Mouse (Mus musculus): Measurements from ENCODE around the gene Smim9.
"Not testable (repeated sequence)": the region's sequence is repeated elsewhere in the genome, so short reads cannot be mapped to it uniquely, and the experiment has no call there.

The Smim9 gene

DNA sequence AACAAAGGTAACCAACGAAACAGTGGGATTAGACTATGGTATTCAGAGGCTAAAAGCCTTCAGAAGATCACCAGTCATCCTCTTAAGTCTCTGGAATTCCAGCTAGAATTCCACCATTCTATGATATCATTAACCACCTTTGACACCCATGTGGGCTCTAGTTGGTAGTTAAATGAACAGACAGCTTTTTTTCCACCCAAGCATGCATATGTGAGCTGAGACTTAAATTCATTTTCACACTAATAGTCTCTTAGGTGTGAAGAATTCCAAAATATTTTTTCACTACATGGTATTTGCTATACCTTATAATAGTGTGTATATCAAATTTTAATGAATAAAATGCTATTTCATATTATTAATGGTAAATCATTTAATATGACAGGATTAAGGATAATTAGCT lies at the start of gene Smim9:
TSS of gene Smim9 (minus strand) at position 101 of the 400 bp plus-strand sequence.
- no peak for DNase-seq (ENCODE audit: low spot score in 2 of 2)

DNA sequence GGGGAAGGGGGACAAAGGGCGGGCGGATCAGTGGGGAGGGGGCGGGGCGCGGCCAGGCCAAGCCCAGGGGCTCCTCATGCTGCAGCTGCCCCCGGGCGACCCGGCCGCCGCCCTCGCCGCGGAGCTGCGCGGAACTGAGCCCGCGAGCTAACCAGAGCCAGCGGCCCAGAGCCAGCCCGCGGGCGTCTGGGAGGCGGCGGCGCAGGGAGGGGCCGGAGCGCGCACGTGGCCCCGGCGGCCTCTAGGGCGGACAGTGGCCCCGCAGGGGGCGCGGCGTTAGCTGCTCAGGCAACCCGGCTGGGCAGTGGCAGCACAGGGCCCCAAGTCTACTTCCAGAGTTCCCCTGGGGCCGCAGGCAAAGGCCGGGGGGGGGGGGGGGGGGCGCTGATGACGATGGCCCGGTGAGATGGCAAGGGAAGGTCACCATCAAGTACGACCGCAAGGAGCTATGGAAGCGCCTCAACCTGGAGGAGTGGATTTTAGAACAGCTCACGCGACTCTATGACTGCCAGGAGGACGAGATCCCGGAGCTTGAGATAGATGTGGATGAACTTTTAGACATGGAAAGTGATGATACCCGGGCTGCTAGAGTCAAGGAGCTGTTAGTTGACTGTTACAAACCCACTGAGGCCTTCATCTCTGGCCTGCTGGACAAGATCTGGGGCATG lies 7.9 kb downstream of the Smim9 start:
- peak in 1 of 2 experiments; percentile 13 for DNase-seq (ENCODE audit: low spot score in 2 of 2)

DNA sequence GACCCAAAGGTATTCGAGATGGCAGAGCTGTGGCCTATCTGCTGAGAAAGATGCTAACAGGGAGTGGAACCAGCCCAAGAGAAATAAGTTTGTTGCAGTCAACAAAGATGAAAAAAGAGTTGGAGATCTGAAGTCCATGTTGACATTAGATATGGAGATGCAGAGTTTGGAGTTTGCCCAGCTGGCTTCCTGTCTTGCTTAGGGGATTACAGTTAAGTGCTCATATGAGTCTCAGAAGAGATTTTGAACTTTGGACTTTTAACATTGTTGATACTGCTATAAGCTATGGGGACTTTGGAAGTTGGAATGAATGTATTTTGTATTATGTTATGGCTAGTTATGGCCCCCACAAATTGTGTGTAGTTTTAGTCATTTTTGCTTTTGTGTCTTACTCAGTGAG lies 11.3 kb downstream of the Smim9 start:
- no peak for DNase-seq (ENCODE audit: low spot score in 2 of 2)

DNA sequence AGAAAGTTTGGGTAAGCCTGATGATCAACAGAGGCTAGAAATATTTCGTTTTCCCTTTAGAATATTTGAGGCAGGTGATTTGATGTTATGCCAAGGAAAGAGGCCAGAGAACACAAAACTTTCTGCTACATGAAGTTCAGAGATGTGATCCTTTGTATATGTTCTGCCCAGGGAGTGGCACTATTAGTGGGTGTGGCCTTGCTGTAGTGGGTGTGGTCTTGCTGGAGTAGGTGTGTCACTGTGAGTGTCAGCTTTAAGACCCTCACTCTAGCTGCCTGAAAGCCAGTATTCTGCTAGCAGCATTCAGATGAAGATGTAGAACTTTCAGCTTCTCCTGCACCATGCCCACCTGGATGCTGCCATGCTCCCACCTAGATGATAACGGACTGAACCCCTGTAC lies 13.3 kb downstream of the Smim9 start:
- no peak for DNase-seq (ENCODE audit: low spot score in 2 of 2)

DNA sequence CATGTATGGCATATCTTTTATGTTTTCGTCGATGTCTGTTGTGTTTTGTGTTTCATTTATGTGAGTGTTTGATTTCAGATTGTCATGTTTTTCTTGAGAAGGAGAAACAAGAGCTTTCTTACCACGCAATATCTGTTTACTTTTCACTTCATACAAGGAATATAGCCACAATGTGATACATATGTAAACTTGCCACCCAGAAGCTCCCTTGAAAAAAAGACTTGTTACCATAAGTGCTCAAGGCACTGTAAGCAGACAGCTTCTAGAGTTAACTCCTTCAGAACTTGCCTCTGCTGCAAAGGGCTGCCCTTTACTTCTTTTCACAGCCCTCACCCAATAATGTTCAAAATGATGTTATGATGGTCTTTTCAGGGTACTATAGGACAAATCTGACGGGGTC lies 15.2 kb downstream of the Smim9 start:
- no peak for DNase-seq (ENCODE audit: low spot score in 2 of 2)

DNA sequence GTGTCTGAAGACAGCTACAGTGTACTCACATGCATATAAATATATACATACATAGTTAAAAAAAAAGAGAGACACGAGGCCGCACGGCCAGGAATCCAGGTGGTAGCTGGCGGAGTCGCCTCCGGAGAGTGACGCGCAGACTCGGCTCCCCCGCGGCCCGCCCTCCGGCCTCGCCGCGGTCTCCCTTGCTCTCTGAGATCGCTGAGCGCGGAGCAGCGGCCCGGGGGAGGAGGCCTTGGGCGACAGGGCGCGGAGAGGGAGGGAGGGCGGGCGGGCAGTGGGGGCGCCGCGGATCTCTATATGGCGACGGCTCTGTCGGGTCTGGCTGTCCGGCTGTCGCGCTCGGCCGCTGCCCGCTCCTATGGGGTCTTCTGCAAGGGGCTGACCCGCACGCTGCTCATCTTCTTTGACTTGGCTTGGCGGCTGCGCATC lies 20.4 kb downstream of the Smim9 start:
- not testable (repeated sequence) for DNase-seq (ENCODE audit: low spot score in 2 of 2)

DNA sequence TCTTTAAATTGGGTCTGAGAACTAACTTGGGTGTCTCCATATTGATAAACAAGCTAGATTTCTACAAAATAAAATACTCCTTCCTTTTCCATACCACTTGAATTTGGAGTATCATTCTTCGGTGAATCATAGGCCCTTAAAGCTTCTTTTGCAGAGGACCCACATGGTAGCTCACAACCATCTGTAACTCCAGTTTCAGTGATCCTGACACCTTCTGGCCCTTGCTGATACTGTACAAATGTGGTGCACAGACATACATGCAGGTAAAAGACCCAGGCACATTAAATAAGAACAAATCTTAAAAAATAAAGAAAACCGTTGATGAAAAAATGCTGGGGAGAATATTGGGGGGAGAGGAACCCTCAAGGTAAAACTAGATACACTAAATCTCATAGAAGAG lies 25.4 kb downstream of the Smim9 start:
- DNase-seq (ENCODE audit: low spot score in 2 of 2): no peak

DNA sequence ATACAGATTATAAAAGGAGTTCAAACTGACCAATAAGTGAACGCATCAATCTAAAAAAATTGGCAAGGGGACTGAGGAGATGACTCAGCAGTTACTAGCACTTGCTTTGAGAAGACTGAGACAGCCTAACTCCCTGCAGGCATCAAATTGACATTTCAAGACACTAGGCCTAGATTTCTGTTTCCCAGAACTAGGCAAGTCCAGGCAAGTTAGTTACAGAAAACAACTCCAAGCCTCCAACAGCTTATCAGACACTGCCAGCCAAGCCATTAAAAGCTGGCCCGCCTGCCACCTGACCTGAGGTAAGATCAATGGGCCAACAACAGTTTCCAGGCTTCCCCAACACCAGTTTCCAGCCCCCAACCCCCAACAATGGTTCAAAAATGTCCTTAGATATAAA lies 25.8 kb downstream of the Smim9 start:
- no peak for DNase-seq (ENCODE audit: low spot score in 2 of 2)

DNA sequence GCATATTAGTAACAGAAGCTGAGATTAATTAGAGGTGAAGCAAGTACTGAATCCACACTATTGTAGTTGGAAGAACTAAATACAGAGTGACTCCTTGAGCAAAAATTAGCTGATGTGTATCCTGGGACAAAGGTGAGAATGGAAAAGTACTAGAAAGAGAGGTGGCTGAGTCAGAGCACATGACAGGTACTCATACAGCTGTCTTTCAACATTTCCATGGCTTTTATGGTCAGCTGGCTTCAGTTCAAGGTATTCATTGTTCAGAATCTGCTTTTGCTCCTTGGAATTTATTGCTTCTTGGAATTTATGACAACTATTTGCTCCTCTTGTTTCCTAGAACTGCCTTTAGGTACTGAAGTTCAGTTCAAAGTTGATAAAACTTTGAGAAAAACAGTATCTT lies 26.6 kb downstream of the Smim9 start:
- DNase-seq (ENCODE audit: low spot score in 2 of 2): no peak

DNA sequence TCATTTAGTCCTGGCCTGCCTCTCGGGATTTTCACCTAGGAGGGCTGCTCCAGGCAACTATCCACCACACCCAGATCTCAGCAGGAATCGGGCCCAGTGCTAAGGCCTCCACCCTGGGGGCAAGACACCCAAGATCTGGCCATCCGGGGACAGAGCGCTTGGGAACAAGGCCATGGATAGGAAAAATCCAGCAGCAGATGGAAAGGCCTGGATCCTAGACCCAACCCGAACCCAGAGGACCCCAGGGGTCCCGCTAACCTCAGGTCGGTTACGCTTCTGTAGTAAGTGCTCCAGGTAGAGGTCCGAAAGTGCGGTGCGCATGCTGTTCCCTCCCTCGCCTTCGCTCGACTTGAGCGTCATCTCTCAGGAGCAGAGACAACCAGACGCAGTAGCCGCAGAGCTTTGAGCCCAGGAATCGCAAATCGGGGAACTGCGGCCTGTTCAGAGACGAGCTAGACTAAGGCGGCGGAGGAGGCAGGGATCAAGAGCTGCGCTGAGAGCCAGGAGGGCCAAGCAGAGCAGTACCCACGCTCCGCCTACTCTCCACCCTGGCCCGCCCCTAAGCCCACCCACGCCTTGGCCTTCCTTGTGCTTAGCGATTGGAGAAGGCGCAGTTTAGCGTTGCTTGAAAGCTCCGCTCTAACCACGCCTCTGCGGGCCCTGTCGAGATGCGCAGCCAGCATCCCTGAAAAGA lies 33.0 kb downstream of the Smim9 start, which contains the start of gene Mpp1:
TSS of gene Mpp1 (minus strand) at position 550 of the 694 bp plus-strand sequence.
- peak; percentile 59 to 79 for DNase-seq (ENCODE audit: low spot score in 2 of 2)

DNA sequence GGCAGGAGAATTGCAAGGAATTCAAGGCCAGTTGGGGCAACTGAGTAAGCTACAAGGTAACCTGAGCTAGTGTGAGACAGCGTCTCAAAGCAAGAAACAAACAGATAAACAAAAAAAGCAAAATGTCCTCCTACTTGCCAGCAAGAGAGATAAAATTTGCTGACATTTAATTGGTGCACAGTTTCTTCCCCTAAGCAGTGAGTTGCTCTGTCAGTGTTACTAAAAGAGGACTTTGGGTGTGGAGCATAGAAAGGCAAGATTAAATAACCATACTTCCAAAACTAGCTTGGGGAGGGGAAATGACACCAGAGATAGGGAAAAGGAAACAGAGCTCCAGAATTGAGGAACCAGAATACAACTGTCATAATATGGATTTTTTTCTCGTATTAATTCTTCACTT lies 34.1 kb downstream of the Smim9 start:
- no peak for DNase-seq (ENCODE audit: low spot score in 2 of 2)

DNA sequence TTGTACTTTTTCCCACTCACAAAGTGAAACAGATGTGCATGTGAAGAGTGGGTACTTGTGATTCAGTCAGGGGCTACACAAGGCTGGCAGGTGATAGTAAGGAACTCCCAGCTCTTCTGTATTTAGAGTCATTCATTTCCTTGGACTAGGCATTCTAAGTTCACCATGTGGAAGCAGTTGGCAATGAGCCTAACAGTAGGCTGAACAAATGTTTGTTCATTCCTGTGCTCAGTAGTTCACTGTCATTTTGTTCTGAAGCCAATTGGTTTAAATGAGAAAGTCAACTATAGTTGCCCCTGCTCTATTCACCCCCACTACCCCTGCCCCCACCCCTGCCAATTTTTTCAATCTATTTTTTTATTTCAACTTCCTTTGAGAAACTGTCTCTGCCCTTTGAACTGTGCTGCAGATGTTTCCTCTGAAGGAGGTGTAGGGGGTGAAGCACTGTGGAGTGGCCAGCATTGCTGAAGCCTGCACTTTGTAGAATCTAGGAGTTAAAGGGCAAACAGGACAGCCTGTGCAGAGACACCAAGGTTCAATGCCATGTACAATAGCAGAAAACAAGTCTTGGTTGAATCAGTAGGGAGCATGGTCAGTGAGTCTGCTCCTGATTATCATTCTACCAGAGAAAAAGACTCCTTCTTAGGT lies 35.1 kb downstream of the Smim9 start:
- DNase-seq (ENCODE audit: low spot score in 2 of 2): no peak

DNA sequence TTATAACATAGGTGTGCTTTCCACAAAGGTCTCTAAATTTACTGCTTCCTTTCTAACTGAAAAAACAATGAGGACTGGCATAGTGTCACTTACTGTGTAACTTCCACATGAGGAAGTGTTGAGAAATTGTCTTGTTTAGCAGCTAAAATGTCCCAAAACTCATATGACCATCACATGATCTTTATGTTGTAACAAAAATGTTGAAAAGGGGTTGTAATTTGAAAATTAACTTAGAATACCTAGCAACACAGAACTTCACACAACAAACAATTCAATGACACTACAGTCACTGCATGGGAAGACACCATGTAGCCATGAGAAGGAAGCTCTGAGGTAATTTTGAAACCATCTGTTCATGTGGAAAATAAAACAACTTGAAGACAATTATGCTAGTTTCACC lies 36.7 kb downstream of the Smim9 start:
- no peak for DNase-seq (ENCODE audit: low spot score in 2 of 2)

DNA sequence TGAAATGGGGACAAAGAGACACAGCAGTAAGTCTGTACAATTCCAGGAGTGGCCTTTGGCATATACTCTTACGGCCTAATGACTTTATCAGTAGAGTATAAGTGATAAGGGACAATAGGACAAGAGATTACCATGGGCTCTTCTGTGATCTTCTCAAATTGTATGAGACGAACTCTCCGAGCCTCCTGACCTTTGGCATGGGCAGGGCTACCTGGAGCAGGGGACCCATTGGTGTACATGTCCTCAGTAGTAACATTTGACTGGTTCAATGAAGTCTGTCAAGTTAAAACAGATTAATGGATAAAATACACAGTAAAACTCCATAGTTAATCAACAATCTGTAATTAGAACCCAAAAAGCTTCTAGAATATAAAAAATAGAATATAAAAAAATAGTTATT lies 38.0 kb downstream of the Smim9 start:
- no peak for DNase-seq (ENCODE audit: low spot score in 2 of 2)

DNA sequence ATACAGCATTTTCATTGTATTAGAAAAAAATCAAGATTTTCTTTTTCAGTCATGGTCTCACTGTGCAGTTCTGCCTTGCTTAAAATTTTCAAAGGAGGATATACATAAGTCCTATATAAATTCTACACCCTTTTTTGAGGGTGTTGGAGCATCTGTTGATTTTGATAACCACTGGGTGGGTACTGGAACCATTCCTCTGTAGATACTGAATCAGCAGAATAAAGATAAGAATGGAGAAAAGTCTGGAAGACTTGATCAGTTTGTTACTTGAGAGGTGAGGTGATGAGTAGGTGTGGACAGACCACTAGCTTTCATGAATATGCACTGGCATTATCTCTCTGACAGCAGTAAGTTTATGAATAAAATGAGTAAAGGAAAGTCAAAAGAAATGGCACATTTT lies 48.0 kb downstream of the Smim9 start:
- DNase-seq (ENCODE audit: low spot score in 2 of 2): no peak

DNA sequence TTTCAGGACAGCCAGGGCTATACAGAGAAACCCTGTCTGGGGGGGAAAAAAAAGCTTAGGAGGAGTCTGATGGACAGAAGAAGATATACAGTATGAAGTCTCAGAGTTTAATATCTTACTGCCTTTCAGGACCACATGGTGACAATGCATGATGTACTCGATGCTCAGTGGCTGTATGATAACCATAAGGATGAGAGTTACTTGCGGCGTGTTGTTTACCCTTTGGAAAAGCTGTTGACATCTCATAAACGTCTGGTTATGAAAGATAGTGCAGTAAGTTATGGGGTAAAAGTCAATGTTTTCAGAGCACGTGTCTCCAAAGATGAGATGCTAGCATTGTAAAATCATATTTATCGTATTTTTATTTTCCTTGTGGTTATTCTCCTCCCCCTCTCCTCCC lies 61.3 kb downstream of the Smim9 start:
- DNase-seq (ENCODE audit: low spot score in 2 of 2): no peak

DNA sequence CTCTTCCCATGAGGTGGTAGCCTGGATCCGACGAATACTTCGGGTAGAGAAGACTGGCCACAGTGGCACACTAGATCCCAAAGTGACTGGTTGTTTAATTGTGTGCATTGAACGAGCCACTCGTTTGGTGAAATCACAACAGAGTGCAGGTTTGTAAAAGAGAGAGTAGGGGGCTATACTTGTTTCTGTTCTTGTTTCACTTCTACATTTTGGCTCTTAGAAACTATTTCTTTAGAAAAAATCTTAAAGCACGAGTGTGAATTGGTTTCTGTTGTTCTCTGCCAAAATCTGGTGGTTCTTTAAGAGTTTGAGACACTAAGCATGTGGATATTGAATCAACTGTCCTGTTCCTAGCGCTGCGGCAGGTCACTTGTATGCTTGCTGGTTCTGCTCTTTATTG lies 64.8 kb downstream of the Smim9 start:
- no peak for DNase-seq (ENCODE audit: low spot score in 2 of 2)

DNA sequence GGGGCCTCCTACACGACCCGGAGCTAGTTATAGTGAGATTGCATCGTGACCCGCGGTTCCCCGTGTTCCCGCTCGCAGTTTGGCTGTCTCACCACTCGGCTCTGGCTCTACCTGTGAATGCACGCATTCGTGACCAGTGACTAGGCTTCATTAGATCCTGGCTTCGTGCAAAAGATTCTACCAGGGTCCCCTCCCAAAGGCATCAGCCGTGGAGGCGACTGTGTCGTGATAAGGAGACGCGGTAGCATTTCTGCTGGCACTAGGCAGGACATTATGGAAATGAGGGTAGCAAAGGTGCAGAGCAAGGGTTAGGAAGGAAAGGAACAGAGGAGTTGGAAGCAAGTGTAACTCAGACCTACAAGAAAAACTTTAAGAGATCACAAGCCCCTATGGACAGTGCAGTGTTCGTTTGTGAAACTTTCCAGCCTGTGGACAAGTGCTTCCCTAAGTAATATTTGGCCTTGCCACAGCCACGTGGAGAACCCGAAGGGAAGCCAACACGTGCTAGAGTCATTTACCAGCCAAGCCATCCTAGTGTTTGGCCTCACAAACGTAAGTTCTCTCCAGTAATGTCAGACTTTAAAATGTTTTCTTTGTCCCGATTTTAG lies 67.3 kb downstream of the Smim9 start:
- DNase-seq (ENCODE audit: low spot score in 2 of 2): no peak

Measured in urinary bladder, adult 18-20 months (tissue).